Mouse (Mus musculus) right cerebral cortex, postnatal 14 days (tissue): Measurements from ENCODE around the gene Susd3.

ENCODE experiments used
- DNase-seq: peaks from one replicate; pipeline ENCODE4 v3.0.0; 2022

The Susd3 gene

DNA sequence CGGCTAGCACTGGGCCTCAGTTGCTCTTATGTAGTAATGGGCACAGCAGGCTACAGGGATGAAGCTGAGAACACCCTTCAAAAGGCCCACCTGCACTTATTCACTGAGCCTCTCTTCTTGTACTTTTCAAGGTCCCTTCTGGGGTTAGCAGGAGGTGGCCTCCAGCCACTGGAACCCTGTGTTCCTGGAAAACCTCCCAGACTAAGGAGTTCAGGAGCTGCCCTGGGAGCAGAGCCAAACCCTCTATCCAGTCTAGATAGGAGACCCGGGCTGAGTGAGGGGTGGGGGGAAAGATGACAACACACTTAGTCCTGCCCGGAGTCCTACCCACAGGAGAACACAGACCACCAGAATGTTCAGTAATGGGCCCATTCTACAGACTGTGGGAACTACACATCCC, 2.5 kb downstream of the Susd3 start:
- no peak for DNase-seq

DNA sequence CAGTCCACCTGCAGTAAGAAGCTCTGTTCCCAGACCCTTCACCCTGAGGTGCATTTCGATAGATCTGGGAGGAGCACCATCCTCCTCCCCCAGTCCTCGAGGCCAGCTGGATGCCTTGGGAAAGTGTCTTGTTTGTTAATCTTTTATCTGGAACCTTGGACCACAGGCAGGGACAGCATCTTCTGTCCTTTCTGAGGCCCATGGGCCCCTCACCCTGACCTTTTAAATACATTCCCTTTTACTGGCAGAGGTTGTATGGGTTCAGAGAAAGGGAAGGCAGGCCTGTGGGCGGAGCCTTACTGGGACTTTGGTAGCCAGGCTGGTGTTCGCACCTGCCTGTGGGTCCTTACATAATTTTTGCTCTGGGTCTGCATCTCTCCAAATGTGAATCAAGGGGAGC, 3.3 kb downstream of the Susd3 start:
- no peak for DNase-seq

DNA sequence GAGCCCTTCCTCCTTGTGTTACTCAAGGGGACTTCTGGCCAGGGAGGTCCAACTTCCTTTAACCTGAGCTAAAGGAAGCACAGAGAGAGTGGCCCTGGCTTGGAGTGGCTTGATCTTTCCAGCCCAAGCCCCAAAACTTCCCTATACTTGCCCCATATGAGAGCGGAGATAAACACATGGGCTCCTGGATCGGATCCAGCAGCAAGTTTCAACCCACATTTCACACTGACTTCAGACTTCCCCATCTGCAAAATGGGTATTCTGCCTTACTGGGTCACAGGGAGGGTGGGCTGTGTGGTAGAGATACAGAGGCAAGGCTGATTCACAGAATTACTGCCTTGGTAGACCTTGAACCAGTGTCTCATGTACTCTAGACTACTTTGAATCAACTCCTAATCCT, 5.0 kb downstream of the Susd3 start:
- DNase-seq, result no peak

DNA sequence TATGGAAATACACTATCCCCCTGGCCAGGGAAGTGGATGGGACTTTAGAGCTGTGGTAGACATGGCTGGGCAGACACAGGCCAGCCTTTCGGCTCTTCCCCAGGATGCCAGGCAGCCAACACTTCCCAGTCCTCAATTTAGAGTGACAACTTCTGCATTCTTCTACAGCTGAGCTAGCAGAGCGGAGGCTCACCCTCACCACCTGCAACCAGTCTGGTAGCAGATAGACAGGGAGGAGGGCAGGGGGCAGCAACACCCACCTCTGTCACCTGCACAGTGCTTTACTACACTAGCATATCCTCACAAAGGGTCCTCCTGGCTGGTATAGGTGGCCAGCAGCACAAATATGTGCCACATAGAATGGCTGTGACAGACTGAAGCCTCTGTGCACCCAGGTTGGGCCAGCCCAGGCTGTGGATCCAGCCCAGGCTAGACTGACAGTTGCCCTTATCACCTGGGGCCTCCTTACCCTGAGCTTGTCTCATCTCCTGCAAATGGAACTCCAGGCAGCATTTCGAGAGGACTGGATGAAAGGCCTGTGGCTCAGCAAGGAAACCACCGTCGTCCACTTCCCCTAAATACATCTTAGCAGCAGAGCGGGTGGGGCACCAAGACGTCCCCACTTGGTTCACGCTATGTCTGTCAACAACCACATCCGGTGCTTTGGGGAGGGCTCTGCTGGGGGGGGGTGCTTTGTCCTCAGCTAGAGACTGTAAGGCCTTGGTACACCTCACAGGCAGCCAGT, 6.0 kb downstream of the Susd3 start:
- DNase-seq, result no peak

DNA sequence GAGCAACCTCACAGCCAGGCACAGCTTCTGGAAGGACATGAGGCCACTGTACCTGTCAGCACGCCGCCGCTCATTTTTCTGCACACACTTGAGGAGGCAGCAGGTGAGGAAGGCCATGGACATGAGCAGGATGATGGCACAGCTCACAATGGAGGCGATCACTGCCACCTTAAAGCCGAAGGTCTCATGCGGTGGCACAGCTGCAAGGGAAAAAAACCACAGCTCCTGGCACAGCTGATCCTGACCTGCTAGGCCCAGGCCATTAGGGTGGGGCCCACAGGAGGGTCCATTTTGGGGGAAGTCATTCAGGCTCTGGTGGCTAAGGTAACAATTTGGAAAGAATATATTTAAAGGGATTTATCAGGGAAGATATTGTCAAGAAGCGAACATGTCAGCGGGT, 9.8 kb downstream of the Susd3 start:
- DNase-seq, result no peak

DNA sequence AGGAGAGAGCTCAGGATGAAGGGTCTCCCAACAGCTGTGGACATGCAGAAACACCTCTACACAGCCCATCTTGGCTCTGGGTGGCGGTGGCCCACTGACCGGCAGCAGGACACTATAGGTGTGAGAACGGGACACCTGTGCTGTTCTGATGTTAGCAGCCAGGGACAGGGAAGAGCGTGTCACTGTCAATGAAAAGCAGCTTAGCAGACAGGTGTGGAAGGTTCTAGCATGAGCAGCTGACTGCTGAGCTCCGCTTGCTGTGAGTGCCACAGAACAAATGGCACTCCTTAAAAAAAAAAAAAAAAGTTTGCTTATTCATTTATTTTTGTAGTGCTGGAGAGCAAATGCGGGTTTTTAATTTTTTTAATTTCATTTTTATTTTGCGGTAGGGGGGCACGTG, 10.9 kb downstream of the Susd3 start:
- DNase-seq, result no peak

DNA sequence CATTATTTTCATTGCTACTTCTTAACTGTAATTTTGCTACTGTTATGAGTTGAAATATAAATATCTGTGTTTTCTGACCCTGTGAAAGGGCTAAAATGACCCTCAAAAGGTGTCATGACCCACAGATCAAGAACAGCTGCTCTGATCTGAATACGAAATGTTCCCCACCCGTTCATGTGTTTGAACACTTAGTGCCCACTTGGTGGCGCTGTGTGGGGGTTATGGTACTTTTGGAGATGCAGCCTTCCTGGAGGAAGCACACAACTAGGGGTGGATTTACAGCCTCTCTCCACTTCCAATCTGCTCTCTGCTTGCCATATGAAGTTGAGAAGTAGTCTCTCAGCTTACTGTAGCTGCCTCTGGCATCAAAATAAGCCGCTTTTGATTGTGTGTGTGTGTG, 13.8 kb downstream of the Susd3 start:
- DNase-seq, result no peak

DNA sequence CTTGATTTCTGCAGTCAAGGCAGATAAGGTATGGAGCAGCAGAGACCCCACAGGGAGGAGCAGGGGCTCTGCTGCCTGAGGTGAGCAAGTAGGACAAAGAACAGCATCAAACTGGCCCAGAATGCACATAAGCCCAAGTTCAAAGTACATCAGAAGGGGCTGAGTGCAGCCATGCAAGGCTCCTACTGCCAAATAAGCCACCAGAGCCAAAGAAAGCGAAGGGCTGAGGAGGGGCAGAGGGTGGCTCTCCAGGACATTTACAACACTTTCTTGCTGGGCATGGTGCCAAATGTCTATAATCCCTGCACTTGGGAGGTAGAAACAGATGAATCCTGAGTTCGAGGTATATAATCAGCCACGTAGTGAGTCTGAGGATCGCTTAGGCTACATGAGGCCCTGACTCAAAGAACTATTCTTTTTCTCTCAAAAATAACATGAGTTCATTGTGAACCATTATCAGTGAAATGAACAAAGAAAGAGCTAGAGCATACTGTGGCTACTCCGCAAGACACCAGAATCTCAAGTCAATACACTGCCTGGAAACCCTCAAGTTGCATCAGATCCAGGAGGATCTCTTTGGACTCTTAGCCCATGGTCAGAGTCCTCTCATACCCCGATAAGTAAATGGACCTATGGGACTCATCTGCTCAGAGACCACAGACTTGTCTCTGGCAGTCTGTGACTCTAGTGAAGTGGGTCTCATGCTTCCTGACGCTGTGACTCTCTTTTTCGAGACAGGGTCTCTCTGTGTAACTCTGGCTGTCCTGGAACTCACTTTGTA, 14.5 kb downstream of the Susd3 start:
- DNase-seq, result no peak

DNA sequence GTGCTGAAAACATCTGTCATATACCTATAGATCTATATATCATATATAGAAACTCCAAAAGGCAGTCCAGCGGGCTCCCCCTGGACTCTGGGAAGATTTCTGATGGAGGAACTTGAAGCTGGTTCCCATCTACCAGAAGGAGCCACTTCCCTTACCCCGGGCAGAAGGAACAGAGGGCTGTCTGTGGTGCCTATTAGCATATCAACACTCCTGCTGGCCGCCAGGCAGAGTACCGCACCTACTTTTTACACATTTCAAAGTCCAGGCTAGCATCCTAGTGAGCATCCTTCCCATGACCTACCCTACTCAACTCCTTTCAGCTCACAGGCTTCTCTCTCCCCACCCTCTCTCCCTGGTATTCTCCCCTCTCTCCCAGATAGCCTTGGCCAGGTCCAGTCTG, 22.9 kb downstream of the Susd3 start:
- DNase-seq, result no peak

DNA sequence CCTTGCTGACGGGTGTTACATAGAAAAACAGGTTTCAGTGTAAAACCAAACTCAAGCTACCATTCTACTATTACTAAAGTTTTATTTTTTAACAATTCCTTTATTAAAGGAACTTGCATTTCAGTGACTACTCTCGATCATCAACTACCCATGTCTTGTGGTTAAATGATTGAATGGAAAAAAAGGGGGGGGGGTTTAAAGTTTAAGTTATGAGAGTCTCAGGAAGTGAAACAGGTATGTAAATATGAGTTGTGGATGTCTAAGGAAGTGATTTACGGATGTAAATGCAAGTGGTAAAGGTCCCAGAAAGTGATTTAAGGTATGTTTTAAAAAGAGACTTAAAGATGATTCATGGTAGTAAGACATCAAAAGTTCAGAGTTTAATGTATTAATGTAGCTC, 23.3 kb downstream of the Susd3 start:
- no peak for DNase-seq

DNA sequence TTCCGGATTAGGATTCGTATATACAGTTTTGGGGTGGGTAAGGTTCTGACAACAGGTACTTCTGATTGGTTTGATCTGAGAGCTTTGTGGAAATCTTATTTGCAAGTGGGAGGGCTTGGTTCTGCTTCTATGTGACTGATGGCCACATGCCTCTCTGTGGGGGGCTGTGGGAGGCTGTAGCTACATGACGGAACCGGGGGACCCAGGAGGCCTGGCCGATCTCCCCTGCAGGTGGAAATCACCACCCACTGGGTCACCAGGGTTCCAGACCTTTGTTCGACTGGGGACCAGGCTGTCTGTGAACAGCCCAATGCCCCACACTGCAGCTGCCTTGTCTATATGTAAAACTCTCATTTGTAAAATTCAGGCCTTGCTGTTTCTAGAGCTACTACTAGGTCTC, 23.8 kb downstream of the Susd3 start:
- DNase-seq, result no peak

DNA sequence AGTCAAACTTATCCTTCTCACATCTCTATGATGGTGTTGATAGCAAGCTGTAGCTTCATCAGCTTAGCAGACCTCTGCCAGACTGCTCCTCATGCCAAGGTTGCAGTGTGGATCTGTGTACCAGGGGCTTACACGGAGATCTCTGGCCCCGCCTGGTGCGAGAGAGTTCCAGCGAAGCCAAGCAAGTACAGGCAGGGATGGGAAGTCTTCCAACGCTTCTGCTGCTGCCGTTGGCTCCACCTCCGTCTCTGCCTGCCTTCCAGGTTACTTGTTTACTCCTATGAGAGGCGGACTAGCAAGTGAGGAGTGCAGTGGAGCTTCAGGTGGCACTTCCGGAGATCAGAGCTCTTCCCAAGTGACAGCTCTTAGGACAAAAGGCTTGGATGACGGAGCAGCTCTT, 24.2 kb downstream of the Susd3 start:
- no peak for DNase-seq

DNA sequence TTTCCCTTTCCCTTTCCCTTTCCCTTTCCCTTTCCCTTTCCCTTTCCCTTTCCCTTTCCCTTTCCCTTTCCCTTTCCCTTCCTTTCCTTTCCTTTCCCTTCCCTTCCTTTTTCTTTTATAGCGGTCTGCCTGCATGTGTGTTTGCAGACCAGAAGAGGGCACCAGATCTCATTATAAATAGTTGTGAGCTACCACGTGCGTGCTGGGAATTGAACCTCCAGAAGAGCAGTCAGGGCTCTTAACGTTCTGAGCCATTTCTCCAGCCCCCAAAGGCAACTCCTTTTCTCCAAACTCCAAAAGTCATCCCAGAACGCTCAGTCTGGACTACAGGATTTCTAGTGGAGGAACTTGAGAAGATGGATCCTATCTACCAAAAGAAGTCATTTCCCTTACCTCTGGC, 27.6 kb downstream of the Susd3 start:
- DNase-seq, result no peak

DNA sequence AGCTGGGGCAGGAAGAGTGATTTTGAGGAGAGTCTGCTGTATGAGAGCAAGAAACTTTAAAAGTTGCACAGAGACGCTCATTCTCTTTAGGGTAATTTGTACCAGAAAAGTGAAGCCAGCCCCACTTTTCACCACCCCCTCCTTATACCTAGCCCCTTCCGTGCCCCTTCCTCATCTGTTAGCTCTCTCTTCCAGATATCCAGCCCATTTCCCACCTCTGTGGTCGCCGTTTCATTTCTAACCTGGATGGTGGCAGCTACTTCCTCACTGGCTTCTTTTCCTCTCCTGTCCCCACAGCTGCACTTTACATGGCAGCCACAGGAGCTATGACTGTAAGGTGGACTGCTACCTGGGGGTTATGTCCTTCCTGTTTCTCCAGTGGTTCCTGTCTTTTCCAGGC, 29.1 kb downstream of the Susd3 start:
- DNase-seq, result no peak

DNA sequence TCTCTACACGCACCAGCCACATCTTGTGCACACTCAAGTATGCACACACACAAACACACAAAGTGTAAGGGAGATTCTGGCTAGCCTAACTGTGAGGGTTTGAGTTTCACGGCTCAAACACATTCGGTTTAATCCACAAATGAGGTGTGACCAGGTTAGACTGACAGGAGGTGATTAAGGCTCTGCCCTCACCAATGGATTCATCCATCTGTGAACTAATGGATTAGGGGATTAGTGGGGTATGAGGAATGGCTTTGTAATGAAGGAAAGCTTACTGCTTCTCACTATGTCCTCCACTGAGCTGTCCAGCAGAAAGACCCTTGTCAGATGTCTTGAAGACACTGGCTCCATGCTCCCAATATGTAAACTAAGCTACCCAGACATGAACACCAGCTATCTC, 29.9 kb downstream of the Susd3 start:
- DNase-seq, result no peak

DNA sequence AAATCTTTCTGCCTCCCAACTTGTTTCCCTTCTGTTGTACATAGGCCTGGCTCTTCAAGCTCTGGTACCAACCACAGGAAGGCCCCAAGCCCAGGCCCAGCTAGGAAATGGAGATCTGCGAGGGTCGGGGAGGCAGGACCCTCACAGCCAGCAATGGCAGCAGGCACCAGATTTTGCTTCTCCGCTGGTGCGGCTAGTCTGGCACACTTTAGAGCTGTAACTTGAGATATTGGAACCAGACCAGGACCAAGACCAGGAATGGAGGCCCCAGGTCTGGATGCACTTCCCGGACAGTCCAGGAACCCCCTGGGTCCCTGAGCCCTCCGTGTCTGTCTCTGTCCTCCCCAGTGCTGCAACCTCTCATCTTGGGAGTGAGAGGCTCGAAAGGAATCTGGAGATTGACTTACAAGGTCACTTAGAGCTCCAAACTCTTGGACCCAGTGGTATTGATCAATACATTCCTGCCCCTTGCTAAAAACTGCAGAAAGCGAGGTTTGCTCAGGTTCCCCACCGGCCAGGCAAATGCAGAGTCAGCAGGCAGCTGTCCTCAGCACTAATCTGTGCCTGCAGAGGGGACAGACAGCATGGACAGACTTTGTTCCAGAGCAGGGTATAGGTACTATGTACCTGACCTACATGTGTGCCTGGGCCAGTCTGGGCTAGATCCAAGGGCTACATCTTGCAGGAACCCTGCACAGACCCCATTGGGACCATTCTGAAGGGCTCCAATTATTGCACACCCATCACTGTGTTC, 31.5 kb downstream of the Susd3 start:
- no peak for DNase-seq

DNA sequence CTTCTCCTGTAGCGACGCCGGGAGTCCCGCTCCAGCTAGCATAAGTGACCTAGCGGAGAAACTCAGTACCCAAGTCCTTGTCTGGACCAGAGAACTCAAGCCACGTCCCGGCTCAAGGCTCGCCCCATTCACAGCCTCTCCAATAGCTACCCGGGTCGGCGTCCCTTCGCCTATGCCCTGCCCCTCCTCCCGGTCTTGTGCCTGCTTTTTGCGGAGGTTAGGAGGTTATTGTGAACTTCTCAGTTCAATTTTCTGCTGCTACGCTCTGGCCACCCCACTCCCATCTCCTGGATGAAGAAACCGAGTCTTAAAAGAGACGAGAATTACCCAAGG, 32.3 kb downstream of the Susd3 start:
- DNase-seq, result no peak

DNA sequence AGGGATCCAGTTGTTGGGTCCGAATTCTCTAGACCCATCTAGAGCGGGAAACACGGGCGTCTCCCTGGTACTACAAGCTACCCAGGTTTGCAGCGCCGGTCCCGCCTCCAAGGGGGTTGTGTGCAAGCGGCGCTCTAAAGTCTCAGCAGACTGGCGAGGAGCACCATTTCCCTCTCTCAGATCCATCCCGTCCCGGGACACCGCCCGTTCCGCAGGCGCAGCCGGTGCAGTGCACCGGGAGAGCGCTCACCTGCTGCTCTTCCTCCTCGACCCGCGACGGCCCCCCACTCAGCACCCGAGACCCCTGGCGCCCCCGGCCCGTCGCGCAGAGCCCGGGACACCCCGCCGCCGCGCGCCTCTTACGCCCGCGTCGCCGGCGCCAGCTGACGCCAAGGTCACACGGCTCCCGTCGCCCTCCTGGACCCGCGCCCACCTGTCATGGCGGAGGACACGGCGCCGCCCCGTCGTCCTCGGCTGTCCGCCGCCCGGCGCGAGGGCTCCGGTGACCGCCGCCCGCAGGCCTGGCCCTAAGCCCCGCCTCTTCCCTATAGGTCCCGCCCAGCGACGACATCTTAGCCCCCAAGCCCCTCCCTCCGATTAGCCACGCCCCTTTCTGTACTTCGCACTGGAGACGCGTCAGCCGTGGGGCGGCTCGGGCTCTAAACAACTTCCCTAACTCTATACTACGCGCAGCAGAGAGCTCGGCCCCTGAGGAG, 32.8 kb downstream of the Susd3 start, which contains the start of gene Card19:
Gene Card19, minus strand, starts transcription at position 534 of the 716 bp plus-strand sequence.
- DNase-seq, result peak; percentile 88

DNA sequence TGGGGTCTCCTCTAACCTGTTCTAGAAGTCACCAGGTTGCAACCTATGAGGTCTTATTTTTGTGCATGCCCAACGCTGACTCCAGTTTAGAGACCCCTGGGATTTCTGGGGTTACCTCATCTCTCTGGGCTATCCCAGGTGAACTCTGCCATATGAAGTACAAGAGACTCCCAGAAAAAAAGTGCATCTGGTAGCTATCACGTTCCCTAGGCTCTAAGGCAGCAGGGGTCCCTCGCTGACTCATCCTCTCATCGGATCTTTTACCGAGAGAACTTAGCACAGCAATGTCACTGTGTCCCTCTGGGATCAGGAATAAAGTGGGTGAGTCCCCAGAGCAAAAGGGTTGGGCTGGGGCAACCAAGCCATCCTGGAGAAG, 33.4 kb downstream of the Susd3 start:
- no peak for DNase-seq

DNA sequence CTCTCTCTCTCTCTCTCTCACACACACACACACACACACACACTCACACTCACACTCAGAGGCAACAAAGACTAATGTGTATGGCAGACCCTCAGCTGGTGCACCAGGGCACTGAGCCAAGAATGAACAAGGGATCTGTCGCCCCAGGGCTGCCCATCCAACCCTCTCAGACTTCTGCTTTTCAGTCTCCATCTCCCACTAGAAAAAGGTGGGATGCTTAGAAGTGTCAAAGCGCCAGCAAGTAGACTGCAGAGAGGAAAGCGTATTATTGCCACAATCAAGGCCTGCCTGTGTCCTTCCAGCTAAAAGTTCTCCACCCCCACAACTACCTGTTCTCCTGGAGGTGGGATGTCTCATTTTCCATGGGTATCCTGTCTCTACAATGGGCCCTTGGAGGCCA, 34.1 kb downstream of the Susd3 start:
- no peak for DNase-seq

DNA sequence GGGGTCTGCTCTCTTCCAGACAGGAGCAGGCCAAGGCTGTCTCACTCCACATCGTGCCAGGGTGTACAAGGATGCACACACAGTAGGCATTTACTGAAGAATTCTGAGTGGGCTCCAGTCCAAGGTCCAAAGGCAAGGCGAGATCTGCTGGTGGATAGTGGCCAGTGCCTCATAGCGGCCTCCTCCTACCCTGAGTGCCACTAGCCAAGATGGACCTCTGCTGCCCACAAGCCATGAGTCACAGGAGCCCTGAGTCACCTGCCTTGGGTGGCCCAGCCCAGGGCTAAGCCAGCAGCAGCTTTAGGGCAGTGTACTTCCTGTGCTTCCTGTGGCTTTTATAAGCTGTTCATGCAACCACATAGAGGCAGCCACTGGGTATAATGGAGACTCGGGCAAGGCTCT, 35.0 kb downstream of the Susd3 start:
- no peak for DNase-seq

DNA sequence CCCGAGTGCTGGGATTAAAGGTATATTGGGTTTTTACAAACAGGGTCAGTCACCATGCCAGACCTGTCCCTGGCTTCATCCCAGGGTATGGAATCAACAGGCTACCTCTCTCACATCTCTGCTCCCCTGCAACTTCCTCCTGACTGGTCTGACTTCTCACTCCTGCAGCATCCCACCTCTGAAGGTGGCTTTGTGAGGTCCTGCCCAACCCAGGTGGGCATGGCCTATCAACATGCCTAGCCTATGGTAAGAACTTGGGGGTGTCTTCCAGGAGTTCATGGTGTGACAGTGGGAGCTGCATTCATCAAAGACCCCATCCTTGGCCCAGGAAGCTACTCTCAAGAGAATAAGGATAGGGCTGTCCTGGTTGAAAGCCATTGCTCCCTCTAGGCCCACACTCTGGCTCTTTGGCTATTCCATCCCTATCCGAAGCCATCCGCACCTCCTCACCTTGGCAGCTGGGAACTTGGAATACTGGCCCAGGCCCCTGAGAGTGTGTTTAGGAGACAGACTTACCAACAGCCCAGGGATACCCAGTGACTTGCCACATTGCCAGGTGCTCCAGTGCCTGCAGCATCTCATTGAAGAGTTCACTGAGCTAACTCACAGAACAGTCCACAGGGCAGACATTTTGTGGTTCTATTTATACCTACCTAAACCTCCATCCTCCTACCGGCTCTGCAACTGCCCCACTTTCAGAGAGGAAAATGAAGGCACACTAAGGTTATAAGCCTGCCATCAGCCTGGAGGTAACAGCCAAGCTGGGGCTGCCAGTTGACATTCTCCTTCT, 35.6 kb downstream of the Susd3 start:
- no peak for DNase-seq

DNA sequence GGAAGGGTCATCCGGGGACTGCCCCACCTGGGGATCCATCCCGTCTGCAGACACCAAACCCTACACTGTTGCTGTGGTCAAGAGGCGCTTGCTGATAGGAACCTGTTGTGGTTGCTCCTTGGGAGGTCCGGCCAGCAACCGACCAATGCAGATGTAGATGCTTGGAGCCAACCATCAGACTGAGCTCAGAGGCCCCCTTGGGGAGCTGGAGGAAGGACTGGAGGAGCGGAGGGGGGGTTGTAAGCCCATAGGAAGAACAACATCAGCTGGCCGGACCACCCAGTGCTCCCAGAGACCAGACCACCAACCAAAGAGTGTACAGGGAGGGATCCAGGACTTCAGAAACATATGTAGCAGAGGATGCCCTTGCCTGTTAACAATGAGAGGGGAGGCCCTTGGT, 39.2 kb downstream of the Susd3 start:
- DNase-seq, result no peak
